Mouse (Mus musculus) intestine, embryonic 16.5 days (tissue): Measurements from ENCODE around the gene Olfr310. TPM values are rescaled to one million over a fixed set of nuclear protein-coding genes. Genes with fewer than 3 reads are reported as not detected.

ENCODE experiments used
- ATAC-seq: fragments of 200-750 bp; cut with Nextera tagmentation; 2 replicates; pipeline ENCODE4 v1.8.0; 2017; ENCODE audit warnings: moderate TSS enrichment, moderate library complexity
- H3K27ac ChIP-seq: fragments of 300-500 bp; sonication (generic); 2 replicates; pipeline ENCODE4 v1.5.1; 2014; ENCODE audit warnings: mild to moderate bottlenecking, low read length
- H3K27me3 ChIP-seq: fragments of 300-500 bp; sonication (generic); replicated peaks from 2 replicates; pipeline ENCODE4 v1.6.1; 2014; ENCODE audit warnings: low read length, control low read depth, mixed read lengths; ENCODE audit not compliant: control insufficient read depth, insufficient read depth
- H3K36me3 ChIP-seq: fragments of 300-500 bp; sonication (generic); 2 replicates; pipeline ENCODE4 v1.6.1; 2014; ENCODE audit warnings: low read length, control low read depth; ENCODE audit not compliant: control insufficient read depth, insufficient read depth
- H3K4me1 ChIP-seq: fragments of 300-500 bp; sonication (generic); 2 replicates; pipeline ENCODE4 v1.6.1; 2014; ENCODE audit warnings: low read length, control low read depth, mixed read lengths; ENCODE audit not compliant: control insufficient read depth, insufficient read depth
- H3K4me2 ChIP-seq: fragments of 300-500 bp; sonication (generic); 2 replicates; pipeline ENCODE4 v1.6.1; 2014; ENCODE audit warnings: low read depth, low read length, control low read depth
- H3K4me3 ChIP-seq: fragments of 300-500 bp; sonication (generic); 2 replicates; pipeline ENCODE4 v1.5.1; 2014; ENCODE audit warnings: mild to moderate bottlenecking, low read length
- H3K9ac ChIP-seq: fragments of 300-500 bp; sonication (generic); 2 replicates; pipeline ENCODE4 v1.6.1; 2014; ENCODE audit warnings: low read depth, low read length
- H3K9me3 ChIP-seq: fragments of 300-500 bp; sonication (generic); 2 replicates; pipeline ENCODE4 v1.6.1; 2016; ENCODE audit warnings: low read length, control low read depth; ENCODE audit not compliant: control insufficient read depth
- WGBS: fragments of 180-500 bp; shearing (Covaris S2); extraction: QIAGEN DNeasy Blood & Tissue Kit; methylation state at CpG from one replicate; pipeline ENCODE4 v1.1.7; 2014; 5-methylcytosine and 5-hydroxymethylcytosine counted together
- microRNA-seq: library from miRNA; unstranded; fragments of <30 nt; microRNA quantifications from one replicate; pipeline ENCODE4, GENCODE M21; 2016
- polyA plus RNA-seq: library from polyadenylated mRNA; unstranded; fragments of >200 nt; fragmentation: Nextera tagmentation; extraction: Ambion mirVana; gene quantifications from 2 replicates; pipeline ENCODE4 v1.2.1, GENCODE M21; 2015

Olfr310 gene
- polyA plus RNA-seq, result not detected in 2 replicates

DNA sequence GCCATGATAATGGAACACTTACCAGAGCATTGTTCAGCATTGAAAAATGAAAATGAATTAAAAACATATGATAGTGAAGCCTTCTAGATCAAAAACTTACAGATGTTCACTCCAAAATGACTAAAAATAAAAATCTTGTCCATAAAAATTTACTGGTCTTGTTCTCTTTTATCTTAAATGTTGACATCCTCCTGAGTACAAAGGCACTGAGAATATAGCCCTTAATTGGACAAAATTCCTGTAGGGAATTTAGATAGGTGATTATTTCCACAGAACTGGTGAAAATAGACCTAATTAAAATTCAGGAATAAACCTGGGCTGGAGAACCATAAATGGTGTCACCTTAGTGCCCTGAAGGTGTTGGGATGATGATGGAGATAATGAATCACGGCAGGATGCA lies at the start of gene Olfr310:
TSS of gene Olfr310 (minus strand) at position 101 of the 400 bp plus-strand sequence.
- no peak for ATAC-seq
- Histone ChIP-seq H3K4me2 (no peak within 1 kb of the TSS), H3K36me3 (no peaks in the 10 kb centered on the region), H3K27ac (no peak within 1 kb of the TSS), H3K27me3 (no peaks in the 10 kb centered on the region), H3K4me1 (no peaks in the 10 kb centered on the region), H3K9ac (no peak within 1 kb of the TSS), H3K9me3 (no peaks in the 10 kb centered on the region), H3K4me3 (no peak within 1 kb of the TSS)
- 82% methylated on average over 1 of the region's 1 CpGs for WGBS

- Histone ChIP-seq H3K27ac (no peak within 1 kb of the TSS), H3K36me3 (no peaks in the 10 kb centered on the region), H3K9me3 (no peaks in the 10 kb centered on the region), H3K4me3 (no peak within 1 kb of the TSS), H3K4me1 (no peaks in the 10 kb centered on the region), H3K27me3 (no peaks in the 10 kb centered on the region), H3K4me2 (no peak within 1 kb of the TSS), H3K9ac (no peak within 1 kb of the TSS)
- ATAC-seq, result no peak
Measured at GRCm38 (mm10) chr7:86325530-86325929, 48.6 kb upstream of the Olfr310 start, which contains the start of gene Olfr308. Gene Olfr308, minus strand, starts transcription at chr7:86325630.

- 81% methylated on average over 2 of the region's 2 CpGs for WGBS
- Histone ChIP-seq H3K9ac (no peak overlapping the region), H3K9me3 (no peaks in the 10 kb centered on the region), H3K27ac (no peak overlapping the region), H3K4me1 (no peaks in the 10 kb centered on the region), H3K27me3 (no peaks in the 10 kb centered on the region), H3K4me2 (no peak overlapping the region), H3K4me3 (no peak overlapping the region), H3K36me3 (no peaks in the 10 kb centered on the region)
- no peak for ATAC-seq
Measured at GRCm38 (mm10) chr7:86321323-86321722, 44.4 kb upstream of the Olfr310 start.

DNA sequence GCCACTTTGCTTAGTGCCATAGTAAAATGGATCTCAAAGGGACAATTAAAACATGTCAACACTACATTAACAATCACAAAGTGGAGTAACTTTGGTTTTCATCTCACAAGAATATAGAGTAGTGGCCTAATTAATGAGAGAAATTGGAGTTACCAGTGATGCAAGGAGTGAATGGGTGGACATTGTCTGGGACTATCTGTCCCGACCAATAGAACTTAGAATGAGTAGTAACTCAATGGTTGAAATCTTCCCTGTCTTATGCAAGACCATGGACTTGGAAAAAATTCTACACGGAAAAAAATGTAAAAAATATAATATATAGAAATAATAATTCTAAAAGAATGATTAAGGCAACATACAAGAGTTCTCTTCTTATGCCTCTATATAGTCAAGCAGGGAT lies 36.6 kb upstream of the Olfr310 start, which contains the start of gene Olfr309:
TSS of gene Olfr309 (minus strand) at position 101 of the 400 bp plus-strand sequence.
- no peak for ATAC-seq
- no peak within 1 kb of the TSS for H3K4me2 ChIP-seq

DNA sequence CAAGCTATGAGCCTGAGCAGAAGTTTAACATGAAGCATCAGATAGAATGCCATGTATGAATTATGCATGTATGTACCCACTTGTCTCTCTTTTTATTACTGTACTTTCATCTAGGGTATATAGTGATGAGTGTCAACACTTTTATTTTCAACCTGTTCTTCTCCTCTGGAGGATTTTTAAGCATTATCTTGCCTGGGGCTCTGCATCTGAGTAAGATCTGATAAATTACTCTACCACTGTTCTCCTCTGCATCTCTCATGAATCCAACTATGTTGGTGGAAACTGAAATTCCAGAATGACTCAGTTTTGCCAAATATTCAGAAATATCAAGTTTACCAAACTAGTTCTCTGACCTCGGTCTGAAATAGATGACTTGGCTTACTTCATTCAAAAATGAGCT lies 30.8 kb downstream of the Olfr310 start, which contains the start of gene Vmn2r76:
TSS of gene Vmn2r76 (minus strand) at position 101 of the 400 bp plus-strand sequence.
- no peak for ATAC-seq
- no peaks in the 10 kb centered on the region for H3K36me3 ChIP-seq
- H3K4me1 ChIP-seq, result no peaks in the 10 kb centered on the region
- H3K9me3 ChIP-seq, result no peaks in the 10 kb centered on the region
- no peaks in the 10 kb centered on the region for H3K27me3 ChIP-seq
- H3K27ac ChIP-seq, result no peak within 1 kb of the TSS
- H3K4me2 ChIP-seq, result no peak within 1 kb of the TSS
- WGBS, result 76% methylated on average over 1 of the region's 1 CpGs
- H3K9ac ChIP-seq, result no peak within 1 kb of the TSS
- H3K4me3 ChIP-seq, result no peak within 1 kb of the TSS

More for the DNA sequence above, 36.6 kb upstream of the Olfr310 start, which contains the start of gene Olfr309:
- H3K9ac ChIP-seq, result no peak within 1 kb of the TSS
- H3K4me3 ChIP-seq, result no peak within 1 kb of the TSS
- no peaks in the 10 kb centered on the region for H3K4me1 ChIP-seq
- H3K27ac ChIP-seq, result no peak within 1 kb of the TSS
- H3K36me3 ChIP-seq, result no peaks in the 10 kb centered on the region
- WGBS, result 76% methylated on average over 2 of the region's 2 CpGs
- H3K9me3 ChIP-seq, result no peaks in the 10 kb centered on the region
- no peaks in the 10 kb centered on the region for H3K27me3 ChIP-seq

Small RNA genes lying within 50 kb of the gene (microRNA-seq; reads per million reads assigned to microRNA genes)
- not detected for gene Gm23192

Other genes with a start within 250 kb of the Olfr310 start
- not detected in 2 replicates for gene Vmn2r75, start 105.4 kb downstream of the Olfr310 start, polyA plus RNA-seq
- gene Vmn2r76, start 30.9 kb downstream of the Olfr310 start, polyA plus RNA-seq, result not detected in 2 replicates
- gene Olfr309, start 36.5 kb upstream of the Olfr310 start, polyA plus RNA-seq, result not detected in 2 replicates
- gene Olfr308, start 48.5 kb upstream of the Olfr310 start, polyA plus RNA-seq, result not detected in 2 replicates
- not detected in 2 replicates for gene Olfr307, start 60.4 kb upstream of the Olfr310 start, polyA plus RNA-seq
- gene Olfr305, start 89.8 kb upstream of the Olfr310 start, polyA plus RNA-seq, result not detected in 2 replicates
- not detected in 2 replicates for gene Olfr304, start 109.5 kb upstream of the Olfr310 start, polyA plus RNA-seq
- gene Olfr303, start 120.6 kb upstream of the Olfr310 start, polyA plus RNA-seq, result not detected in 2 replicates
- gene Olfr301, start 126.7 kb upstream of the Olfr310 start, polyA plus RNA-seq, result not detected in 2 replicates
- not detected in 2 replicates for gene Olfr299, start 182.7 kb upstream of the Olfr310 start, polyA plus RNA-seq
- not detected in 2 replicates for gene Olfr298, start 215.3 kb upstream of the Olfr310 start, polyA plus RNA-seq
- gene Olfr297, start 242.8 kb upstream of the Olfr310 start, polyA plus RNA-seq, result not detected in 2 replicates